Mouse (Mus musculus): Measurements from ENCODE around the gene Retreg3. TPM values are rescaled to one million over a fixed set of nuclear protein-coding genes. Genes with fewer than 3 reads are reported as not detected.
A peak's percentile ranks its signal among the peaks of the same experiment; 100 is the strongest.

Retreg3 gene
- polyA plus RNA-seq, 1 experiment from 2014 or later: 7.2 TPM

DNA sequence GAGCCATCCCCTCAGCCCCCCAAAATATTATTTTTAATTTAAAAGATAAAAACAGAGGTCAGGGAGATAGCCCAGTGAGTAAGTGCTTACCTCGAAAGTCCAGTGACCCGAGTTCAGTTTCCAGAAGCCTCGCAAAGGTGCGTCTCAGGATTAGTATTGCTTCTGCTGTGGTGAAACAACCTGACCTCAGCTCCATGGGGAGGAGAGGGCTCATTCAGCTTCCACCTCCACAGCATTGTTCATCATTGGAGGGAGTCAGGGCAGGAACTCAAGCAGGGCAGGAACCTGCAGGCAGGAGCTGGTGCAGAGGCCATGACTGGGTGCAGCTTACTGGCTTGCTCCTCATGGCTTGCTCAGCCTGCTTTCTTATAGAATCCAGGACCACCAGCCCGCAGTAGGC, 58.6 kb downstream of the Retreg3 start:
- H3K9ac ChIP-seq (ENCODE audit: low read length): no peak overlapping the region
- WGBS: 80% methylated on average over 5 of the region's 5 CpGs

DNA sequence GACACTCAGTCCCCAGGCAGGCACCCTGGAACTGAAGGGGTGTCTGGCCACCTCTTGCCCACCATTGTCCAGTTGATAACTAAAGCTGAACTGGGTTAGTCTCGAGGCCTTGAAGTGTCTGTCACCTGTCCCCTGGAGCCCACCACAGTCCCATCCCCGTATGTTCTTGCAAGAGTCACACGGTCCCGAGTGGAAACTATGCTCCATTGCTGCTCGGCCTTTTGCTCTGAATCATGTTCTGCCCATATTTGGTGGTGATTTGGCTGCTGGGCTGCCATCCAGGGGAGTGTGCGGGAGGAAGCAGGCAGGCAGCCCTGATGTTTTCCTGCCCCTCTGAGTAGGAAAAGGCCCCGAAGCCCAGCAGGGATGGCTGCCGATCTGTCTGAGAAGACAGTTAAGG, 59.6 kb downstream of the Retreg3 start:
- Histone ChIP-seq H3K4me3 (ENCODE audit: low read depth, low read length) (no peak overlapping the region), H3K9me3 (ENCODE audit: control insufficient read depth, low read length) (no peaks in the 10 kb centered on the region), H3K27me3 (replicated peaks; ENCODE audit: control insufficient read depth, insufficient read depth, low read length) (no peaks in the 10 kb centered on the region), H3K9ac (ENCODE audit: low read length) (no peak overlapping the region), H3K36me3 (ENCODE audit: control insufficient read depth, insufficient read depth, low read length) (peaks cover 5% of the 10 kb centered on the region), H3K4me1 (replicated peaks; ENCODE audit: control insufficient read depth, insufficient read depth, low read length) (peaks cover 74% of the 10 kb centered on the region), H3K4me2 (ENCODE audit: low read length) (no peak overlapping the region), H3K27ac (ENCODE audit: low read depth) (peak overlapping the region; percentile 90)
- ATAC-seq (replicated peaks; ENCODE audit: low FRiP score, low TSS enrichment, low read depth) (peak; percentile 36; the same call in 1 of the 2 replicates), DNase-seq (ENCODE audit: low spot score) (peak; percentile 66)
- WGBS: 35% methylated on average over 8 of the region's 8 CpGs

More for the DNA sequence above, 58.6 kb downstream of the Retreg3 start:
- no peak for DNase-seq (ENCODE audit: low spot score)
- Histone ChIP-seq H3K27me3 (replicated peaks; ENCODE audit: control insufficient read depth, insufficient read depth, low read length) (no peaks in the 10 kb centered on the region), H3K27ac (ENCODE audit: low read depth) (peak overlapping the region; percentile 90), H3K9me3 (ENCODE audit: control insufficient read depth, low read length) (no peaks in the 10 kb centered on the region), H3K36me3 (ENCODE audit: control insufficient read depth, insufficient read depth, low read length) (no peaks in the 10 kb centered on the region), H3K4me3 (ENCODE audit: low read depth, low read length) (no peak overlapping the region), H3K4me2 (ENCODE audit: low read length) (no peak overlapping the region), H3K4me1 (replicated peaks; ENCODE audit: control insufficient read depth, insufficient read depth, low read length) (peaks cover 74% of the 10 kb centered on the region)
- ATAC-seq (replicated peaks; ENCODE audit: low FRiP score, low TSS enrichment, low read depth): no peak

DNA sequence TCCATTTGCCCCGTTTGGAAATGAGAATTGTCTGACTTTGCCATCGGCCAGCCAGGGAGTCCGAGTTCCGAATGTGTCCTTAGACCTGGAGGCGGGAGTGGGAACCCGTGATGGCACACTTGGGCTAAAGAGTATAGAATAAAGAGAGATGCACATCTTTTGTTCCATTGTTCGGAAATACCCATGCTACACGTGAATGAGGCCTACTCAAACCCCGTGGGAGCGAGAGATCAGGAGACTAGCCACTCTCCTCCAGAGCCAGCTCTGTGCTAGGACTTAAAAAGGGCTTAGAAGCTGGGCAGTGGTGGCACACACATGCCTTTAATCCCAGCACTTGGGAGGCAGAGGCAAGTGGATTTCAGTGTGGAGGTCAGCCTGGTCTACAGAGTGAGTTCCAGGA, 60.2 kb downstream of the Retreg3 start:
- peak overlapping the region; percentile 90 for H3K27ac ChIP-seq (ENCODE audit: low read depth)
- peaks cover 11% of the 10 kb centered on the region for H3K36me3 ChIP-seq (ENCODE audit: control insufficient read depth, insufficient read depth, low read length)
- H3K27me3 ChIP-seq (replicated peaks; ENCODE audit: control insufficient read depth, insufficient read depth, low read length): no peaks in the 10 kb centered on the region
- no peaks in the 10 kb centered on the region for H3K9me3 ChIP-seq (ENCODE audit: control insufficient read depth, low read length)
- ATAC-seq (replicated peaks; ENCODE audit: low FRiP score, low TSS enrichment, low read depth) (no peak), DNase-seq (ENCODE audit: low spot score) (no peak)
- H3K4me2 ChIP-seq (ENCODE audit: low read length): no peak overlapping the region
- H3K4me1 ChIP-seq (replicated peaks; ENCODE audit: control insufficient read depth, insufficient read depth, low read length): peaks cover 72% of the 10 kb centered on the region
- WGBS: 80% methylated on average over 10 of the region's 10 CpGs
- H3K4me3 ChIP-seq (ENCODE audit: low read depth, low read length): no peak overlapping the region
- no peak overlapping the region for H3K9ac ChIP-seq (ENCODE audit: low read length)

DNA sequence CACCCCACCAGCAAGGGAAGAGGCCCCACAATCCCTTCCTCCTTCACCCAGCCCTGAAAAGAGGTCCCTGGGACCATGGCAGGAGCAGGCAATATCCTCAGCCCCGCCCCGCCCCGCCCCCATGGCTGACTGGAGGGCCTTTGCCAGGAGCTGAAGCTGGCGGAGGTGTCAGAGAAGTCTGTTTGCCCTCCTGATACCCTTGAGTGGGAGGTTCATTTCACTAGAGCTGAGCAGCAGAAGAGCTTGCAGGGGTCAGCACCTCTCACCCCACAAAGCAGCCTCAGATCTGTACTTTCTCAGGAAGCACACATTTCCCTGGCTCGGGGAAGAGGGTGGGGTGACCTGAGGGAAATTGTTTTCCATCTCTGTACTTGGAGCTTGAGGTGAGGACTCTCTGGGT, 61.0 kb downstream of the Retreg3 start:
- Histone ChIP-seq H3K9me3 (ENCODE audit: control insufficient read depth, low read length) (no peaks in the 10 kb centered on the region), H3K4me1 (replicated peaks; ENCODE audit: control insufficient read depth, insufficient read depth, low read length) (peaks cover 64% of the 10 kb centered on the region), H3K27me3 (replicated peaks; ENCODE audit: control insufficient read depth, insufficient read depth, low read length) (no peaks in the 10 kb centered on the region), H3K4me2 (ENCODE audit: low read length) (no peak overlapping the region), H3K27ac (ENCODE audit: low read depth) (peak overlapping the region; percentile 90; the same call in 1 of the 2 replicates), H3K36me3 (ENCODE audit: control insufficient read depth, insufficient read depth, low read length) (peaks cover 11% of the 10 kb centered on the region), H3K4me3 (ENCODE audit: low read depth, low read length) (no peak overlapping the region), H3K9ac (ENCODE audit: low read length) (no peak overlapping the region)
- DNase-seq (ENCODE audit: low spot score) (no peak), ATAC-seq (replicated peaks; ENCODE audit: low FRiP score, low TSS enrichment, low read depth) (no peak)
- WGBS: 52% methylated on average over 5 of the region's 5 CpGs

DNA sequence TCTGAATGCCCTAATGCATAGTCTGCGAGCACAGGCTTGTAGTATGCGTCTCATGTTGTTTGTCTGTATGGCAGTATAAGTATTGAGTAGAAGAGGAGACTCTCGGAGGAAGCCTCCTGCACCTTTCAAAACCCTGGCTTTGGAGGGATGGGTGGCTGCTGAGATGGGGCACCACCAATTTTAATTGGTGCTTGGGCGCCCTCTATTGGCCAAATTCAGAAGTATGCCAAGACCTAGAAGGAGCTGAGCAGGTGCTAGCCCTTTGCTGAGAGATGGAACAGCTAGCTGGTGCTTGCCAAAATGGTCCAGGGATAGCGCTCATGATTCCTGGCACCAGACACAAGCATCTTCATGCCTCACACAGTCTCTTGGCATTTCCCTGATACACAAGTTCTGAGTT, 61.8 kb downstream of the Retreg3 start:
- Histone ChIP-seq H3K4me2 (ENCODE audit: low read length) (no peak overlapping the region), H3K36me3 (ENCODE audit: control insufficient read depth, insufficient read depth, low read length) (peaks cover 14% of the 10 kb centered on the region), H3K27me3 (replicated peaks; ENCODE audit: control insufficient read depth, insufficient read depth, low read length) (no peaks in the 10 kb centered on the region), H3K27ac (ENCODE audit: low read depth) (peak overlapping the region; percentile 90; the same call in 1 of the 2 replicates), H3K4me1 (replicated peaks; ENCODE audit: control insufficient read depth, insufficient read depth, low read length) (peaks cover 56% of the 10 kb centered on the region), H3K4me3 (ENCODE audit: low read depth, low read length) (no peak overlapping the region), H3K9ac (ENCODE audit: low read length) (no peak overlapping the region), H3K9me3 (ENCODE audit: control insufficient read depth, low read length) (no peaks in the 10 kb centered on the region)
- WGBS: 26% methylated on average over 5 of the region's 5 CpGs
- no peak for ATAC-seq (replicated peaks; ENCODE audit: low FRiP score, low TSS enrichment, low read depth)
- DNase-seq (ENCODE audit: low spot score): peak; percentile 97

DNA sequence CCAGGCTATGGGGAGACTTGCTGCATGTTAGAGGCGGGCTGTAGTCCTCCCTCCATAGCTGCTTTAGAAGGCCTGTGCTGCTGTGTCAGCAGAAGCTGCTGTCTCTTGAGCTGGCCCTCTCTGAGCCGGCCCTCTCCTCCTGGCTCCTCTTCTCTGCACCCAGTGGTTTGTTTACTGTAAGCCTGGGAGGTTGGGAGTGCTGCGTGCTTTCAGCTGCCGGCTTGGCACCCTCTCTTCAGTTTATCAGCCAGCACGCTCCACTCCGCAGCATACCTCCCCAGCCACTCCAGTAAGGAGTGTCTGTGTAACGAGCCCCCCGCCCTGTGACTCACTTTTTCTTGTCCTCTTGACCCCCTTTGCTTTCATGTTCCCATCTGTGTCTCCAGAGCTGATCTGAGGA, 62.8 kb downstream of the Retreg3 start:
- no peaks in the 10 kb centered on the region for H3K9me3 ChIP-seq (ENCODE audit: control insufficient read depth, low read length)
- peaks cover 22% of the 10 kb centered on the region for H3K36me3 ChIP-seq (ENCODE audit: control insufficient read depth, insufficient read depth, low read length)
- DNase-seq (ENCODE audit: low spot score): peak; percentile 75
- H3K4me2 ChIP-seq (ENCODE audit: low read length): peak overlapping the region; percentile 26; the same call in 1 of the 2 replicates
- peak overlapping the region; percentile 90 for H3K27ac ChIP-seq (ENCODE audit: low read depth)
- no peak overlapping the region for H3K4me3 ChIP-seq (ENCODE audit: low read depth, low read length)
- 0 out of 2 replicates have a peak overlapping the region, but pooled peaks have one; percentile 22 for H3K9ac ChIP-seq (ENCODE audit: low read length)
- peaks cover 48% of the 10 kb centered on the region for H3K4me1 ChIP-seq (replicated peaks; ENCODE audit: control insufficient read depth, insufficient read depth, low read length)
- peak; percentile 40 for ATAC-seq (replicated peaks; ENCODE audit: low FRiP score, low TSS enrichment, low read depth)
- H3K27me3 ChIP-seq (replicated peaks; ENCODE audit: control insufficient read depth, insufficient read depth, low read length): no peaks in the 10 kb centered on the region
- WGBS: 23% methylated on average over 8 of the region's 8 CpGs

DNA sequence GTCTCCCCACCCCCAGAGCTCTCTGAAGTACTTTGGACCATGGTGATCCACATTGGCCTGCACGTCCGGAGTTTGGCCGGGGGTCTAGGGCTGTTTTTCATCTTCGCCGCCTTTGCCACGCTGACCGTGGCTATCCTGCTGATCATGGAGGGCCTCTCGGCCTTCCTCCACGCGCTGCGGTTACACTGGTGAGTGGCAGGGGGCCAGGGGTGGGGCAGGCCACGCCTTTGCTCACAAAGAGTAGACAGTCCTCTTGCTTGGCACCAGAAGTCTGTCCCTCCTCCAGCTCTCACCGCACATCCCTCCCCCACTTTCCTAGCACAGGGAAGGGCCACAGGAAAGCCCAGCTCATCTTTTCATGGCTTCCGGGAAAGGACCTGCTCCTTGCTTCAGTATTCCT, 64.3 kb downstream of the Retreg3 start:
- Histone ChIP-seq H3K36me3 (ENCODE audit: control insufficient read depth, insufficient read depth, low read length) (peaks cover 23% of the 10 kb centered on the region), H3K27ac (ENCODE audit: low read depth) (no peak overlapping the region), H3K9ac (ENCODE audit: low read length) (no peak overlapping the region), H3K4me3 (ENCODE audit: low read depth, low read length) (no peak overlapping the region), H3K4me1 (replicated peaks; ENCODE audit: control insufficient read depth, insufficient read depth, low read length) (peaks cover 36% of the 10 kb centered on the region), H3K4me2 (ENCODE audit: low read length) (no peak overlapping the region), H3K27me3 (replicated peaks; ENCODE audit: control insufficient read depth, insufficient read depth, low read length) (no peaks in the 10 kb centered on the region), H3K9me3 (ENCODE audit: control insufficient read depth, low read length) (no peaks in the 10 kb centered on the region)
- WGBS: 74% methylated on average over 14 of the region's 14 CpGs
- DNase-seq (ENCODE audit: low spot score) (no peak), ATAC-seq (replicated peaks; ENCODE audit: low FRiP score, low TSS enrichment, low read depth) (no peak)

DNA sequence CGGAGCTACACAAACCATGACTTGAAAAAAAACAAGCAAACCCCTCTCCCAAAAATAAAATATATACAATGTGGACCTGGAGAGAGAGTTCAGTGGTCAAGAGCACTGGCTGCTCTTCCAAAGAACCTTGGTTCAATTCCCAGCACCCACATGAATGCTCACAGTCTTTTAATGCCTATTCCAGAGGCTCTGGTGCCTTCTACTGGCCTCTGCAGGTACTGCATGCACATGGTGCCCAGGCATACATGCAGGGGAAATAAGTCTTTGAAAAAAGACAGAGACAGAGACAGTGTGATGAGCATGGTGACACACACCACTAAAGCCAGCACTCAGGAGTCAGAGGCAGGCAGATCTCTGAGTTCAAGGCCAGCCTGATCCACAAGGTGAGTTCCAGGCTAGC, 65.7 kb downstream of the Retreg3 start:
- ATAC-seq (replicated peaks; ENCODE audit: low FRiP score, low TSS enrichment, low read depth) (no peak), DNase-seq (ENCODE audit: low spot score) (no peak)
- Histone ChIP-seq H3K36me3 (ENCODE audit: control insufficient read depth, insufficient read depth, low read length) (peaks cover 28% of the 10 kb centered on the region), H3K4me2 (ENCODE audit: low read length) (no peak overlapping the region), H3K4me1 (replicated peaks; ENCODE audit: control insufficient read depth, insufficient read depth, low read length) (peaks cover 25% of the 10 kb centered on the region), H3K27me3 (replicated peaks; ENCODE audit: control insufficient read depth, insufficient read depth, low read length) (no peaks in the 10 kb centered on the region), H3K9ac (ENCODE audit: low read length) (no peak overlapping the region), H3K4me3 (ENCODE audit: low read depth, low read length) (no peak overlapping the region), H3K9me3 (ENCODE audit: control insufficient read depth, low read length) (no peaks in the 10 kb centered on the region), H3K27ac (ENCODE audit: low read depth) (no peak overlapping the region)
- WGBS: 100% methylated on average over 1 of the region's 1 CpGs

DNA sequence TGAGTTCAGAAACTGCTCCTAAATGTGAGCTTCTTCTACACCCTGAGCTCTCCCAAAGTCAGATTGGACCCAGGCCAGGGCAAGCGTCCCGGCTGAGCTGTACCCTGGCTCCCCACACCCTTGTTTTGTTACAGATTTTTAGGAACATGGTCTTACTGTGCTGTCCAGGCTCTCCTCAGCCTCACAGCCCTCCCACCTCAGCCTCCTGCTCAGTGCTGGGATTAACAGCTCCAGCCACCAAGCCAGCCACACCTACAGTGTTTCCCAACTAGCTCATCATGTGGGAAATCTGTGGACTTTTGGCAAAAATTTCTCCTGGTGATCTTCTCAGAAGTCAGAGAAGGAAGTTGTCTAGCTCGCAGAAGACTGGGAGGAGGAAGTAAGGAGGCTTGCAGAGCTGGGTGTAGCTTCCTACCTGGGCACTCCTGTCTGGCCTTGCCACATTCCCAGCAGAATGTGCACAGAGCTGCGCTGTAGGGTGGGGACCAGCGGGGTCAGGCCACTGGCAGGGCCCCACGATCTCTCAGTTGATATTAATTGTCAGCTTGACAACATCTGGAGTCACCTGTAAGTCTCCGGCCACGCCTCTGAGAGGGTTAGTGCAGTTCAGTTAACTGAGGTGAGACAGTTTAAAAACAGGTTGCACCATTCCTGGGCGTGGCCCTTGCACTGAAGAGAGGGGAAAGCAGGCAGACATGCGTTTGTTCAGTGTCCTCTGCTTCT, 66.8 kb downstream of the Retreg3 start:
- ATAC-seq (replicated peaks; ENCODE audit: low FRiP score, low TSS enrichment, low read depth): no peak
- peak; percentile 68 for DNase-seq (ENCODE audit: low spot score)

More for the DNA sequence above, 66.8 kb downstream of the Retreg3 start:
- Histone ChIP-seq H3K9ac (ENCODE audit: low read length) (no peak overlapping the region), H3K4me3 (ENCODE audit: low read depth, low read length) (no peak overlapping the region), H3K4me2 (ENCODE audit: low read length) (no peak overlapping the region), H3K36me3 (ENCODE audit: control insufficient read depth, insufficient read depth, low read length) (peaks cover 38% of the 10 kb centered on the region), H3K9me3 (ENCODE audit: control insufficient read depth, low read length) (no peaks in the 10 kb centered on the region), H3K4me1 (replicated peaks; ENCODE audit: control insufficient read depth, insufficient read depth, low read length) (peaks cover 17% of the 10 kb centered on the region), H3K27me3 (replicated peaks; ENCODE audit: control insufficient read depth, insufficient read depth, low read length) (no peaks in the 10 kb centered on the region), H3K27ac (ENCODE audit: low read depth) (0 out of 2 replicates have a peak overlapping the region, but pooled peaks have one; percentile 16)
- 86% methylated on average over 10 of the region's 10 CpGs for WGBS

Measured in intestine, embryonic 14.5 days (tissue).